Mouse (Mus musculus) mature B cell (primary cell): Measurements from ENCODE around the gene Aire.

Experiments used
- in situ Hi-C: fragments of 300-500 bp; cut with MboI; formaldehyde crosslinking; loops from 2 replicates; pipeline ENCODE4 v1.14.3; 2019

The Aire gene

DNA sequence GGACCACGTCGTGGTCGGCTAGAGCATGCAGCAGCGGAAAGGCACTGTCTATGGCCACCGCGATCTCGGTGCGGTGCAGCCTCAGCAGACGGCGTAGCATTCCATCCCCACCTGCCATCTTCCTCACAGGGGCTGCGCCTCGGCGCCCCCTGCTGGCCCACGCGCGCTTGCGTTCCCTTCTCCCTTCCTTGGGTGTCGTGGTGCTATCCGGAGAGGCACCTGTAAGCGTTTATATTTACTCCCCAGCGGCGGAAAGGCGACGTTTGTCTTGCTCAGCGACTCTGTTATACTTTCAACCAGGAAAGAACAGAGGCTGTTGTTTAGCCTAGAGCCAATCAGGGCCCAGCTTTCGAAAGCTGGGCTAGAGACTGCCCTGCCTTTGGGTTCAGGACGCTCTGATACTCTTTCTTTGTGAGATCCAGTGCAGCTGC lies at the start of gene Aire:
TSS of gene Aire (minus strand) at position 205 of the 431 bp plus-strand sequence.
- in situ Hi-C loops, result no loop called here

DNA sequence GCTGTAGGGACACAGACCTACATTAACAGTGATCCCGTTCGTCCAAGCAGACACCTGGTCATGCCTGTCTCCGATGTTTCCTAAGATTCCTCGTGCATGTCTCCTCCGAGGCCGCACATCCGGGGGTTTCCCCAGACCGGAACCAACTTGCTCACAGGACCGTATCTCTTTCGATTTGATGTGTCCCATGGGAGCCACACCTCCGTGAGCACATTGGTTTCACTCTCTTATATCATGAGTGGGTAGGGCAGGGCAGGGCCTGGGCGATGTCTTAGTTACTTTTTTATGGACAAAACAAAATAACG lies 49.3 kb upstream of the Aire start:
- in situ Hi-C loops, result no loop called here

DNA sequence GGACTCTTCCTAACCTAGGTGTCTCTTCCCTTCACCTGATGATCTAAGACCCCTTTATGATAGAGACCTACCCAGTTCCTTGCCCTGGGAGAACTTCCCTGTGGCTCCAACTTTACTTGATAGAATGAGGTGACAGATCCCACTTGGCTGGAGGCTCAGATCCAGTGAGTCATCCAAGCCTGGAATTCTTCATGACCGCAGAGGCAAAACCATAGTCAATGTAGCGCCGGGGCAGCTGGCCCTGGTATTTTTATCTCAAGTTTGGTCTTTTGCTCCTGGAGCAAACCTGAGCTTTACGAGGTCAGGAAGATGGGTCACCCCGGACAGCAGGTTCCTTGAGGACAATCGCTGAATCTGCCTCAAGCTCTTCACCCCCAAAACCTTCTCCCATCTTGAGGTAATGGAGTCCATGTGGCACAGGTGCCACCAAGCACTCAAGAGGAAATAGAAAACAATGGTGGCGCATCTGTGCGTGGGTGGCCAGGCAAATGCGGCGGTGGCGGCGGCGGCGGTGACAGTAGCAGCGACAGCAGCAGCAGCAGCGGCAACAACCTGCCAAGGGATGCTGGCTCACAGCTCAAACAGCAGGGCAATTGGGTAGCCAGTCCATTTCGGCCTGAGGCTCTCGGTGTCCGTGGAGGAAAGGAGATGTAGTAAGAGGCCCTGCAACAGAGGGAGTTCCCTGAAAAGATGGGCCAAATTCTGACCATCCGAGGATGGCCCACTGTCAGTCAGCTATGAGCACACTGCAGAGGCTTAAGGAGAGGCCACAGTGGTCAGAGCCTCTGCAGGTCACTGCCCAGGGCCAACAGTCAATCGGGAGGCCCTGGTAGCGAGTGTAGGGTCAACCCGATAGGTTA lies 48.7 kb upstream of the Aire start:
- in situ Hi-C loops, result no loop called here

DNA sequence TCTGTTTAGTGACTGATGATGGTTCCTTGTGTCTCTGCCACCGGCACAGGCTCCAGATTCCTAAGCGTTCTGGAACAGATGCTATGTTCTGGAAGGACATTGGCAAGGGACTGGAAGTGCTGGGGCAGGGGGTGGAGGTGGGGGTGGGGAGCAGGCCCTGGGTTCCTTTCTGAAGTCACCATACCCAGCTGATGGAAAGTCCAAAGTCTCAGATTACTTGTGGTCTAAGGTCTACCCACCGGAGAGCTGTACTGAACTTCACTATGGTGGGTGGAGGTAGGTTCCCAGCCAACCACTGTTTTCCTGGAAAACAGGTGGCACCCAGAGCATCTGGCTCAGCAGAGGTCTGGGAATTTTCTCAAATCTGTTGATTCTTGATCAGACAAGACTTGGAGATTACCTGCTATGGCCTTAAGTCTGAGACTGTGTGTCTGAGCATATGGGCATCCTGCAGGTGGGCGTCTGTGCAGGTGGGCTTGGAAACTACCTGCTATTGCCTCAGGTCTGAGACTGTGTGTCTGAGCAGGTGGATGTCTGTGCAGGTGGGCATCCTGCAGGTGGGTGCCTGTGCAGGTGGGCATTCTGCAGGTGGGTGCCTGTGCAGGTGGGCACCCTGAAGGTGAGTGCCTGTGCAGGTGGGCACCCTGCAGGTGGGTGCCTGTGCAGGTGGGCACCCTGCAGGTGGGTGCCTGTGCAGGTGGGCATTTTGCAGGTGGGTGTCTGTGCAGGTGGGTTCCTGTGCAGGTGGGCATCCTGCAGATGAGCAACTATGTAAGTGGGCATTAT lies 47.5 kb upstream of the Aire start:
- in situ Hi-C loops, result no loop called here

DNA sequence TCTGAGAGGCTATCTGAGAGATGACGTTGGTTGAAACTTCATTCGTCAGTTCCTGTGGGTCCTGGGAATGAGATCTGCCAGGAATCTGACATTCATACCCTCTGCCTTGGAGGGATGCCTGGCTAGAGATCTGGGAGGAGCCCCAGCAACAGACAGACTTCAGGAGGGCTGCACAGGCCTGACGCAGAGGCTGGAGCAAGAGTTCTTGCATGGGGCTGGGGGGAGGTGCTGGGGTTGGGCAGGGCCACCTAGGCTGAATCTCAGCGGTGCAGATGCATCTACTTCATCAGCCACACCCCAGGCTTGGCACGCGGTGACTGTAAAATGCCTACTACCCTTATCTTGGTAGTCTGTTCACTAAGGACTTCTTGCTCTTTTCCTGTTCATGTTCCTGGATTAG lies 46.8 kb upstream of the Aire start:
- in situ Hi-C loops, result no loop called here

DNA sequence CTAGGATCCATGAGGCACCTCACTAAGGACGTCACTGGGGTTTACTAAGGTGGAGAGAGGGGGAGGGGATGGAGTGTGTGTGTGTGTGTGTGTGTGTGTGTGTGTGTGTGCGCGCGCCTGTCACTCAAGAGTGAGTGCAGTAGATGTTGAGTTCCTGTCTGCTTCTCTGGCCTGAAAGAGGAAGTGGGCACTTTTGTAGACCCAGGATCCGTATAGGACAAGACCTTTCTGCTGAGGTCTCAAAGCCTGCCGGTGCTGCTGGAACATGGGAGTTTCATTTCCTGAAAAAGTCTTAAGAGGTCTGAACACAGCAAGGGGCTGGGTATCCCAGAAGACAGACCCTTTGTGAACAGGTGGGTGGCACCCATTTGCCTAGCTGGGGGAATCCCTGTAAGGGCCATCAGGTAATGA lies 43.7 kb upstream of the Aire start:
- in situ Hi-C loops, result no loop called here

DNA sequence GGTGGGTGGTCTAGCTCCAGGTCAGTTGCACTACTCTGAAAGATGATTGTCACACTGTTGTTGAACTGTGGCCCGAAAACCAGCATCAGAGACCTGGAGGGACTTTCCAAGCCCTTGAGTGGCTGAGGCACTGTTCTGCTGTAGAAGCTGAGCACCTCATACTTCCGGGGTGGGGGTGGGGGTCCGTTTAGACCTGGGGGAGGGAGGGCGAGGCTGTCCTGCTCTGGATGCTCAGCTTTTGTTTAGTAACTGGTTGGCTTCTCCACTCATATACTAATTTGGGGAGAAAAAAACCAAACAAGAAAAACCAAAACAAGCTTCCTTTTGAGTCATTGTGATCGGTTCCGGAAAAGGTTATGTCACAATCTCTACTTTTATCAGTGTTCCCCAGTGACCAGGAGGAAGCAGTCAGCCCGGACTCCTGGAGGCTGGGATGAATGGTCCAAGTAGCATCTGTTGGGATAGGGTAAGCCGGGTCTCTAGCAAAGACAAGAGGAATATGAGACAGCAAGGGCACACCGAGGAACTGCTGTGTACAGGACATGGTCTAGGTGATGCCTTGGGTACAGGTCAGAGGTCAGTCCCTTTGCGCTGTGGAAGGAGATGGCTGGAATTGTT lies 43.1 kb upstream of the Aire start:
- in situ Hi-C loops, result no loop called here

DNA sequence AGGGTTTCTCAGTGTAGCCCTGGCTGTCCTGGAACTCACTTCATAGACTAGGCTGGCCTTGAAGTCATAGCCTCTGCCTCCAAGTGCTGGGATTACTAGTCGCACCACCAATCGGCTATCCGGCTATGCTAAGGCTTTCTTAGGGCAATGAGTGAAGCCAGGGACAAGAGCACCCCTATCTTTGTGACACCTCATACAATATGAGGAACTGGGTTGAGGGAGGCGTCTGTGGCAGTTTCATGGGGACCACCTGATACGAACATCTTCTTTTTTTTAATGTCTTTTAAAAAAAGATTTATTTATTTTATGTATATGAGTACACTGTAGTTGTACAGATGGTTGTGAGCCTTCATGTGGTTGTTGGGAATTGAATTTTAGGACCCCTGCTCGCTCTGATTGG lies 42.3 kb upstream of the Aire start:
- in situ Hi-C loops, result no loop called here

DNA sequence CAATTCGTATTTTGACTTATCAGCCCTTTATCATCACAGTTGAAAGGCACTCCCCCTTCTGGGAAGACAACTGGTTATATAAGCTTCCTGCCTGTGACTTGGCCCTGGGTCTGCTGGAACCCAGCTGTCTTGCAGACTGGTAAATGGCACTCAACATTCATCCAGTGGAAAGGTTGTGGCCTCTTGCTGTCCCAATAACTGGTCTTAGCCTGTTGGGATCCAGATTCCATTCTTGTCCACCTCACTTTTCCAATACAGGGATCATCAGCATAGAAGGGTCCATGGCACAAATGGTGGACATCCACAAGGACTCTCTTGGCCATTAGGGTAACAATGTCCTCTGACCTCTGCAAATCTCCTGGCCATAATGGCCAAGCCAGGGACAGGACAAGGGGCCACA lies 40.7 kb upstream of the Aire start:
- in situ Hi-C loops, result loop anchor here (5.0 kb wide), 1 partner anchor 63 kb away; no protein-coding TSS in a partner anchor

DNA sequence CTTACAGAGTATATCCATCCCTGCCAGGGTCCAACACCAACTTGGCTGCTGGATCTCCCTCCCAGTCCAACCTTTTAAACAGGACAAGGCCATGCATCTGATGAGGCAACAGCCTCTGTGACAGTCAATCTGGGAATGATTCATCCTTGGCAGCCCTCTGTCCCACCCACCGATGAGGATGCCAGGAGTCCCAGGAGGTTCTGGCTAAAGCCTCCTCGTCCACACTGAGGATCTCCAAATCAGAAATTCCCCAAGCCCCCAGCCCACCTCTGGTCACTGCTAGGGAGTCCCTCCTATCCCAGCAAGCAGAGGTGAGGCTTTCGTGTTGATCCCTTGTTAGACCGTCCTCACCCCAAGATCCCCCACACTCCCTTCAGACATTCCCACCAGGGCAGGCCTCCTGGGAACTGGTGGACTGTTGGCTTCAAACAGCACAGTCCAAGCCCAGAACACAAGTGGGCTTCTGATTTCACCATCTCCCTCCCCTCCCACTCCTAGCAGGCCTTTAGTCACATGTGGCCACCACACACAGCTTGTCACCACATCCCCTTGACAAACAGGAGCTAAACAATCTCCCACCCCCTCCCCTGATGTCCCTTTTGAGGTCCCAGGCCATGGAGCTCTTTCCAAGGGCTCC lies 36.7 kb upstream of the Aire start:
- in situ Hi-C loops, result loop anchor here (5.0 kb wide), 1 partner anchor 67 kb away; no protein-coding TSS in a partner anchor

DNA sequence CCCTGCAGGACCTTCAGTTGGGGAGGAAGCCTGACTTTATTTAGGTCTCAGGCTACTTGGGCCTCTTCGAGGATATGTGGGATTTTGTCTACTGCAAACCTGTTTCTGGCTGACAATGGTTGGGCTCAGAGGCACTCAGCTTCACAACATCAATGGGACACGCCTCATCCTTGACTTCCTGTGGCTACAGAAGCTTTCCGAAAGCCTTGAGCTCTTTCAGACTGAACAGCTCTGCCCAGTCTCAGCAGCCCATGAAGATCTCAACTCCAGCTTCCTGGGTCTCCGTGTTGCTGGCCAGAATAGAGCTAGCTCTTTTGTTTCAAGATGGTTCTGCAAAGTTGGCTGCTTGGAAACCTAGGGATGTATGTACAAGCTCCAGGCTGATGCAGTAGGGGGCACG lies 34.9 kb upstream of the Aire start:
- in situ Hi-C loops, result no loop called here

DNA sequence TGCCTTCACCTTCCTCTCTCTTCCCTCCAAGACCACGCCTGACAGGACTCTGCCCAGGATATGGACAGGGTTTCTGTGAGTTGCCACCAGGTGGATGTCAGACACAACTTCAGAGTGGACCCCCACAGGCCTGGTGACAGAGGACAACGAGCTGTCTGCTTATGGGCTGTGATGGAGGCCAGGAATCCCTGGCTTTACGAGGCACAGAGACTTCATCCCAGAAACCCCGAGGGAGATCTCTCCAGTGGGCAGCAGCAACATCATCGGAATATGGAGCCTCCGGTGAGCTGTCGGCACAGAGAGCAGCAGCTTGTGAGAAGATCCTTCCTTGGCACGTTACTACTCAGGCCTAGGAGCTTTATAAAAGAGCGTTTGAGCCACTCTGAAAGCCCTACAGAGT lies 34.5 kb upstream of the Aire start:
- in situ Hi-C loops, result no loop called here

DNA sequence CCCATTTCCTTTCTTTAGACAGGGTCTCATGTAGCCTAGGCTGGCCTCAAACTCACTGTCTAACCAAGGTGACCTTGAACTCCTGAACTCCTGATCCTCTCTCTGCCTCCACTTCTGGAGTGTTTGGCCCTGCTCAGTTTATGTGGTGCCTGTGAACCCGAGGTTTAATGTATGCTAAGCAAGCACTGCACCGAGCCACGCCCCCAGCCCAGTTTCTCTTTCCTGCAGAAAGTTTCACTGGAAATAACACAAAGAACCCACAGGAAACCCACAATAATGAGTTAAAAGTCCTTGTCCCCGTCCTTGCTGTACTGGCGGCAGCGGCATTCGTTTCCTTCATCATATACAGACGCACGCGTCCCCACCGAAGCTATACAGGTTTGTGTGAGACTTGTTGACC lies 31.6 kb upstream of the Aire start:
- in situ Hi-C loops, result no loop called here

DNA sequence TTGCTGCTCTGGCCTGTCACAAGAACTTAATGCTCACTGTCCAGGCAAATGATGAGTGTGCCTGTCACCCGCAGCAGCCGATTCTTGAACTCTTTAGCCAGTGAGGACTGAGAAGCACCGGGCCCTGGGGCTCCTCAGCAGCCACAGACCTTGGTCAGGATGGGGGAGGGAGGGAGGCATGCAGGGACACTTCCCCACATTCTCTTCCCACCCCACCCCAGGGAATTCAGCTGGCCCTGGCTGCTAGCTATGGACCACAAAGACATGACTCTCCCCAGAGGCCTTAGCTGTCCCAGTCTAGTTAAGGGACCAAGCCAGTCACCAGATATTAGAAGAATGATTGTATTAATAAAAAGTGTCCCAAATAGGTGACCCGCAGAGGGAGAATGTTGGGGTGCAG lies 30.7 kb upstream of the Aire start:
- in situ Hi-C loops, result no loop called here

DNA sequence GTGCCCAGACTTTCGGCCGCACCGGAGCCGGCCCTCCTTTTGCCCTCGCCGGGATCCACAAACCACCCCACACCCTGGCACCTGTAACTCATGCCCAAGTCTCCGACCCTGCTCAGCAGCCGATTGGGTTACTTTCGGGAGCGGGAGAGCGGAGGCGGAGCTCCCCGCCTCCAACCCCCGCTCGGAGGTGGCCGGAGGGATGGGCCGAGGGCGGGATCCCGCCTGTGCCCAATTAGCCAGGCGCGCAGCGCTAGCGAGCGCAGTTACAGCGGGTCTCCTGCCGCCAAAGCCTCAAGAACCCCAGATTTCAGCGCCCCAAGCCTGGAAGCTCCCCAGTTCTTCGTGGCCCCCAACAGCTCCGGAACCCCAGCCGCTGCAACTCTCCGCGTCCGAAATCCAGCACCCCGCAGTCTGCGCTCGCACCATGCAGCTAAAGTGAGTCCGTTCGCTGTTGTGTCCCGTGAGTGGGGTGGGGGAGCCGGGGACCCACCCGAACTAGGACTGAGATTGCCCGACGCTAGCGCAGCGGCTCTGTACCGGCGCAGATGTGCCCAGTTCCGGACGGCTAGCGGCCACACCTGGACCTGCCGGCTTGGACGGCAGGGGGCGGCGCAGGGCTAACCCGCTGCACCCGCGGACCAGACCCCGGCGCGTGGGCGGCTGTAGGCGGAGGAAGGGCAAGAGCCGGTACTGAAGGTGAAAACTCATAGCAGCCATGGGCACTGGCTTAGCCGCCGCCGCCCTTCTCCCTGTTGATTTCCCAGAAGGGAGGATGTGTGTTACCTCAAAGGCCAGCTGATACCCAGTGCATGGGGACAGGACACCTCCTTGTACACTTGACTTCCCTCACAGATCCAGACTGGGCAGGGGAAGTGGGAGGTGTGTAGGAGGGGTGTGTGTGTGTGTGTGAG lies 25.9 kb upstream of the Aire start, which contains the start of gene Icosl:
TSS of gene Icosl (plus strand) at position 202 of the 911 bp plus-strand sequence.
- in situ Hi-C loops, result loop anchor here (10.0 kb wide), 1 partner anchor 95 kb away; the partner anchor contains the start of gene D10Jhu81e

DNA sequence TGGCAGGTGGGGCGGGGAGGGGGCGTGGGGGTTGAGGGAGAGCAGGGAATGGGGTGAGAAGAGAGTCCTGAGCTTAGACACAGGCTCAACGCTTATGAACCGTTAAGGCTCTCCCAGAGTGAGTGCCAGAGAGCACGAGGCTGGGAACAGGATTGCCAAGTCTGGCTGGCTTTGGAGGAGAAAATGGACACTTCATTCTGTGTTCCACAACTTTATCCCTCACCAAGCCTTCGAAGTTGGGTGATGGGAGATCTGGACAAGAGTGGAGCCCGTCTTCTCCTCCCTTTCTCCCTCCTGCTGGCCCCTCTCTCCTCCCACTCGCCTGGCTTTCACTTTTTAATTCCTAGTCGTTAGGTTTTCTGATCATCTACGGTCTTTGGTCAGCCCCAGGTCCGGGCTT lies 25.1 kb upstream of the Aire start:
- in situ Hi-C loops, result loop anchor here (10.0 kb wide), 1 partner anchor 96 kb away; the partner anchor contains the start of gene D10Jhu81e

DNA sequence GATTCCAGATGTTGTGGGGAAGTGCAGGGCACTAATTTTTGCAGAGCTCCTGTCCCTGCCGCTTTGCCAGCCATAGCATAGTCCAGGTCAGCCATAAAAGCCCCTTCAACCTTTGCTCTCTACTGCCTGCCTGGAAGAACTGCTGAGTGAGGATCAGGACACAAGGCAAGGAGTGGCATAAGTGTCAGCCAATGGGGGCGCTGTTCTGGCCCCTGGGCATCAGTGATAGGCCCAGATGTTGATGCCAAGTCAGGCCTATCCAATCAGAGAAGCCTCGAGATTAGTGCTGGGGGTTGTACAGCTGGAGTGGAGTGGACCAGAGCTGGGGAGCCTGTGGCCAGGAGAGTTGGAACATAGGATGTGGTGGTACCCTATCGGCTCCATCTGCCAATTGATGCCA lies 23.8 kb upstream of the Aire start:
- in situ Hi-C loops, result loop anchor here (10.0 kb wide), 1 partner anchor 98 kb away; the partner anchor contains the start of gene D10Jhu81e

DNA sequence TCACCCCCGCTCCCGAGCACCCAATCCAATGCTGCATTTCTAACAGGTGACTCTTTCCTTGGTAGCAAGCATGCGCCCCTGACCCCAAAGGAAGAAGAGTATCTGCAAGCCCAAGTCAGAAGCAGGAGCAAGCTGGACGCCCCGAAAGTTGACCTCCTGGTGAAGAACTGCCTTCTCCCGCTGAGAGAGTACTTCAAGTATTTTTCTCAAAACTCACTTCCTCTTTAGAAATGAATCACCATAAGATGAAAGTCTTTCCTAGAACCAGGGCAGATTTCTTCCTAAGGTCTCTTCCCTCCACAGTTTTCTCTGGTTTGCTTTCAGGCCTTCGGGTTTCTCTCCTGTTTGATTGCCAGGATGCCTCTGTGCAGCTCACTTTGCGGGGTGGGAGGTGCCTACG lies 19.7 kb upstream of the Aire start:
- in situ Hi-C loops, result loop anchor here (10.0 kb wide), 1 partner anchor 102 kb away; the partner anchor contains the start of gene D10Jhu81e

DNA sequence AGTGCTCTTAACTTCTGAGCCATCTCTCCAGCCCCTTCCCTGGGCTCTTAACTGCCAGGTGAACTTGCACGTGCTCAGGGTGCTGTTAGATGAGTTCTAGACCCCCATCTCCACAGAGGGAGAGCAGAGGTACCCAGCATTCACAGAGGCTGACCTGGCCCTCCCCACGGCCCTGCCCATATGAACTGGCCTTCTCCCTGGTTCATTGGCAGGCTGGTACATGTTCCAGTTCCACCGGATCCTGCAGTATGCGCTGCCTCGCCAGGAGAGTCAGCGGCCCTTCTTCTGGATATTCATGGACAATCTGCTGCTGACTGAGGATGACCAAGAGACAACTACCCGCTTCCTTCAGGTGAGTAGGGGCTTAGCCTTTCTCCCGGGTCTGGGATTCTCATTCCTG lies 13.6 kb upstream of the Aire start:
- in situ Hi-C loops, result no loop called here

DNA sequence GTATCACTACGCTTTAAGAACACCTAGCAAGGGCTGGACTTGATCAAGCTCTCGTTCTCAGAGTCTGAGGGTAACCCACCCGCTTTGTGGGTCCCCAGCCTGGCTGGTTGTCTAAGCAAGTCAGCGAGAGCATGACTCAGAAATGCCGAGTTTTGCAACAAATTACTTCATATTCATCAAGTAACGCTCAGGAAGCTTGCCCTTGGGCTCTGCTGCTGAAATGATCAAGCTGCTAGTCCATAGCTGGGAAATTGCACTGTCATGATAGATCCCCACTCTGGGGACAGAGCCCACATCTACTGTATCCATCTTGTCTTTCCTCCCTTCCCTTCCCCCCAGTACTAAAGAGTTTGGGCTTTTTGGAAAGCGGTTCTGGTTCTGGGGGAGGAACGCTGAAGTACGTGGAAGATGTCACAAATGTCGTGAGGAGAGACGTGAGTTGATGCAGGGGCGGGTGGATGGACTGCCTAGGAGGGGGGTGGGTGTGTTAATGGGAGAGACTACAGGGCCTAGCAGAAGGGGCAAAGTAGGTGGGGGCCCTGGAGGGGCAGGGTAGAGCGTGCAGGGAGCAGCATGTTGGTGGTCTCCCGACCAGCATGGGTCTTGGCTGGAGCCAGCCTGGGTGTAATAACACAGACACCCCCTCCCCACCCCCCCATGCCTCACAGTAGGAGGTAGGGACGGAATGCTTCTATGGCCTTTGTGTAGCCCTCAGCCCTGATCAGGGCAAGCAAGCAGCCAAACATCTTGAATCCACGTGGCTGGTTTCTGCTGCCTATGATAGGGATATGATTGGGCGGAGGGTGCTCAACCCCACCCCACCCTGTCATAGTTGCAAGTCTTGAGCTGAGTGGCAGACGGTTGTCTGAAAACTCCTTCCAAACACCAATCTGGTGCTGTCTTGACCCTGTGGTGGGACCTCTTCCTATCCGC lies 11.5 kb upstream of the Aire start:
- in situ Hi-C loops, result no loop called here
